Mouse (Mus musculus) brain, embryonic 14.5 days (tissue): ENCODE measurements at regions not wholly inside any gene's neighbourhood (a gene's known extent, or its start where the extent isn't known, plus 50 kb on each side); places are given as distances from the start of the nearest gene placed in this dataset.

Experiments used
- CTCF ChIP-seq: fragments of 200-500 bp; IDR thresholded peaks from 2 replicates; pipeline ENCODE4 v1.5.1; 2012; ENCODE audit warnings: inconsistent platforms, mild to moderate bottlenecking, moderate library complexity, borderline replicate concordance; ENCODE audit not compliant: insufficient read depth, insufficient read length; ENCODE audit errors: extremely low read depth
- POLR2A ChIP-seq: fragments of 200-500 bp; IDR thresholded peaks from 2 replicates; pipeline ENCODE4 v1.6.1; 2012; ENCODE audit warnings: mild to moderate bottlenecking, inconsistent platforms, borderline replicate concordance; ENCODE audit not compliant: poor library complexity, insufficient read depth, insufficient read length, severe bottlenecking; ENCODE audit errors: extremely low read depth

DNA sequence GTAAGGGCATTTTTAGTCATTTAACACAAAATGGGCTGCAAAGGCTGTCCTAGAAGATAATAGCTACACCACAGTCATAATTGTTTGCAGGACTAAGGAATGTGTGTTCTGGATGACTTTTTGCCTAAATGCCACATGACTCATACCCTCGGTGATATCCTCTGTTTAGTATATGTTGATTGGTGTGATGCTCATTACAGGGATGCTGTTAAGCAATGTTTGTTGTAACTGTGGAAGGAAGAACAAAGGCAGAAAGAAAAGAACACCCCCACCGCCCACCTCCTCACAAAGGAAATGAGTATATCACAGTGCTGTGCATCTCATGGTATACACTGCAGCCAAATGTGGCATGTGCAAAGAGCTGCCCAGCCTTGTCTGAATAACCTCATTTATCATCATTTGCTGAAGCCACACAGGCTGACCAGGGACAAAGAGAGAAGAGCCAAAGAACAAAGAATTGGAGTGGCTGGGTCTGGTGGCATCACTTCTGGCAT, 262.4 kb downstream of the Rab28 start:
- TF ChIP-seq POLR2A: no peak
- no peak for TF ChIP-seq CTCF
